Mouse (Mus musculus): ENCODE measurements around the gene Elmo3. TPM values are rescaled to one million over a fixed set of nuclear protein-coding genes. Genes with fewer than 3 reads are reported as not detected.
A peak's percentile ranks its signal among the peaks of the same experiment; 100 is the strongest.

Gene Elmo3
- polyA plus RNA-seq, 1 experiment: 49.6 TPM

DNA sequence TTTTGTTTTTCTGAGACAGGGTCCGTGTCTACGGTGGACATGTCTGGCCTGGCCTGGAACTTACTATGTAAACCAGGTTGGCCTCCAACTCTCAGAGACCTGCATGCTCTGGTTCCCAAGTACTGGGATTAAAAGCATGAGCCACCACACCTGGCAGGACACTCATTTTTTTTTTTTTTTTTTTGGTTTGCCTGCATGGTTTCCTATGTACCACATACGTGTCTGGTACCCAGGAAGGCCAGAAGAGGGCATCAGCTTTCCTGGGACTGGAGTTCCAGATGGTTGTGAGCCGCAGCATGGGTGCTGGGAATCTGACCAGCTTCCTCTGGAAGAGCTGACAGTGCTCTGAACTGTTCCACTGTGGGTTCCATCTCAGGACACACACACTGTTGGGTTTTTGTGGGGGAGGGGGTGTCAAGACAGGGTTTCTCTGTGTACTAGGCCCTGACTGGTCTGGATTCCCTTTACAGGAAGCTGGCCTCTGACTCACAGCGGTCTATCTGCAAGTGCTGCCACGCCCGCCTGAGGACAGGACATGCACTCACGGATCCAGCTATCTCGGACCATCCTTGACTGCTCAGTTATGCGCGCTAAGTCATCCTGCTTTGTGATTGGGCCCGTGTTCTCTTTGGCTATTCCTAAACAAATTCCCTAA, 43.9 kb upstream of the Elmo3 start:
- H3K27ac ChIP-seq (ENCODE audit: insufficient read depth, low read depth, low read length): no peak overlapping the region
- no peaks in the 10 kb centered on the region for H3K27me3 ChIP-seq (replicated peaks; ENCODE audit: control insufficient read depth, insufficient read depth, low read length)
- H3K36me3 ChIP-seq (ENCODE audit: control insufficient read depth, insufficient read depth, low read length): no peaks in the 10 kb centered on the region
- DNase-seq: no peak
- H3K4me1 ChIP-seq (ENCODE audit: control insufficient read depth, insufficient read depth, low read length): peaks cover 3% of the 10 kb centered on the region; the same call in 1 of the 2 replicates
- 93% methylated on average over 12 of the region's 12 CpGs for WGBS
- no peak overlapping the region for H3K4me3 ChIP-seq (ENCODE audit: insufficient read depth, low read depth, low read length)
- TF ChIP-seq CTCF (conservative IDR thresholded peaks at IDR 0.05; ENCODE audit: insufficient read depth, insufficient read length, low read depth, low read length) (no peak), POLR2A (IDR thresholded peaks at IDR 0.05; ENCODE audit: low read depth, low read length) (no peak)

DNA sequence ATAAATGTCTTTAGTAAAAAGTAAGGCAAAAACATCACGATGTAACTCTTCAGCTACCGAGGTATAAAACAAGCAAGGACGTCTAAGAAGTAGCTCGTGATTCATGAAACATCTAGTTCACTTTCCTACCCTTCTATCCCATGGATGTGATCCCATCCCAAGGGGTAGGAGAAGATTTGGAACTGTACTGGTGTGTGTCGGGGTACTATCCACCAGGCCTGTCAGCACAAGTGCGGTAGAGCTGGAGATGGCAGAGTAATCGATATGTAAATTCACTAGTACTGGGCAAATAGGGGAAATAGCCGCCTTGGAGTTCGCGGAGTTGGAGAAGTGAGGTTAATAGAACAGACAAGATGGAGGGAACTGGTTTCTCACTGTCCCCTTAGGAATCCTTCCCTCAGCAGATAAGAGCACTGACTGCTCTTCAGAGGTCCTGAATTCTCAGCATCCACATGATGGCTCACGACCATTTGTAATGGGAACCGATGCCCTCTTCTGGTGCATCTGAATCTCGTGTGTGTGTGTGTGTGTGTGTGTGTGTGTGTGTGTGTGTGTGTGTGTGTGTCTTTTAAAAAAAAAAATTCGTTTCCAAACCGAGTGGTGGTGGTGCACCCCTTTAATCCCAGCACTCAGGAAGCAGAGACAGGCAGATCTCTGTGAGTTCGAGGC, 42.0 kb upstream of the Elmo3 start:
- Histone ChIP-seq H3K36me3 (ENCODE audit: control insufficient read depth, insufficient read depth, low read length) (peaks cover 1% of the 10 kb centered on the region), H3K4me1 (ENCODE audit: control insufficient read depth, insufficient read depth, low read length) (peaks cover 3% of the 10 kb centered on the region; the same call in 1 of the 2 replicates), H3K4me3 (ENCODE audit: insufficient read depth, low read depth, low read length) (no peak overlapping the region), H3K27me3 (replicated peaks; ENCODE audit: control insufficient read depth, insufficient read depth, low read length) (no peaks in the 10 kb centered on the region), H3K27ac (ENCODE audit: insufficient read depth, low read depth, low read length) (no peak overlapping the region)
- 50% methylated on average over 16 of the region's 16 CpGs for WGBS
- TF ChIP-seq POLR2A (IDR thresholded peaks at IDR 0.05; ENCODE audit: low read depth, low read length) (no peak), CTCF (conservative IDR thresholded peaks at IDR 0.05; ENCODE audit: insufficient read depth, insufficient read length, low read depth, low read length) (no peak)
- no peak for DNase-seq

DNA sequence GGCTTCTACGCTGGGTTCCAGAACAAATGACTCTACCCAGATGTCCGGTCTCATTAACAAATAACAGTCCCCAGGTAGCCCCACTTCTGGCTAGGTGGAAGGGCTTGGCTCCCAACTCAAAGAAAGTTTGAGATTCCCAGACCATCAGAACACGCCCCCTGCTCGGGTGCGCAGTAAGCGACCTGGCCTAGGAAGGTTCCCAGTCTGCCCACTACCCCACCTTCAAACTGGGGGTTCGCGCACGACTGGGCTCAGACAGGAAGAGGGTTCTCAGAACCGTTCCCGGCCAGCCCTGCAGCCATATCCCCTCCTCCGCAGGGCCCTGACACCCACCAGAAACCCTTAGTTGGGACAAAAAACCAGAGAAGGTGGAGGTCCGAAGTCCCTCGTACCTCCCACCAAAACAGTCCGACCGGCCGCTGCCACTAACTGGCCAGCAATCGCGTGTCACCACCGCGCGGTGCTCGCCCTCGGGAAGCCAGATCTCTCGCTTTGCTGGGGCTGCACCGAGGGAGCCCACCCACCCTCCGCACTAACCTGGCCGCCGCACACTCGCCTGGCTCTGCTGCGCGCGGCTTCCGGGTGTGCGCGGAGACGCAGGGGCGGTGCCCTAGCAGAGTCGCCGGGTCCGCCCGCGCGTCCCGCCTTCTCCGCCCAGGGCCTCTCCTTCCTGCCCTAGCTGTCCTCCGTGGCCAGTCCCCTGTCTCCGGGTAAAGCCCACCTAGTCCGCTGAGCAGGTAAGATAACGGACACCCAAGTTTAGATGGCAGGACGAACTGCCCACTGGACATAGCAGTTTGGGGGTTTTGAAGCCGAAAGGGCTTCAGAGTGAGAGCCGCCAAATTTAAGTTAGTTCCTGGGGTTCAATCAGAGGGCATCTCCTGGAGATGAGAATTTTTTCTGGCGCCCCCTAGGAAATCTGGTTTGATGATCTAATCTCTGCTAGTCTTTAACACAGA, 41.1 kb upstream of the Elmo3 start, which contains the start of the genes Tradd and Fbxl8:
Gene Tradd (minus strand): TSS at position 586 of the 959 bp plus-strand sequence.
Gene Fbxl8 (plus strand): TSS at position 625 of the 959 bp plus-strand sequence.
- Histone ChIP-seq H3K4me3 (ENCODE audit: insufficient read depth, low read depth, low read length) (peak within 1 kb of the TSS; percentile 99), H3K27ac (ENCODE audit: insufficient read depth, low read depth, low read length) (peak within 1 kb of the TSS; percentile 26; the same call in 1 of the 2 replicates), H3K4me1 (ENCODE audit: control insufficient read depth, insufficient read depth, low read length) (peaks cover 5% of the 10 kb centered on the region; the same call in 1 of the 2 replicates), H3K36me3 (ENCODE audit: control insufficient read depth, insufficient read depth, low read length) (peaks cover 1% of the 10 kb centered on the region), H3K27me3 (replicated peaks; ENCODE audit: control insufficient read depth, insufficient read depth, low read length) (no peaks in the 10 kb centered on the region)
- 1% methylated on average over 54 of the region's 54 CpGs for whole genome bisulfite sequencing
- DNase-seq: peak; percentile 84
- TF ChIP-seq POLR2A (IDR thresholded peaks at IDR 0.05; ENCODE audit: low read depth, low read length) (peak; percentile 54), CTCF (conservative IDR thresholded peaks at IDR 0.05; ENCODE audit: insufficient read depth, insufficient read length, low read depth, low read length) (no peak)

DNA sequence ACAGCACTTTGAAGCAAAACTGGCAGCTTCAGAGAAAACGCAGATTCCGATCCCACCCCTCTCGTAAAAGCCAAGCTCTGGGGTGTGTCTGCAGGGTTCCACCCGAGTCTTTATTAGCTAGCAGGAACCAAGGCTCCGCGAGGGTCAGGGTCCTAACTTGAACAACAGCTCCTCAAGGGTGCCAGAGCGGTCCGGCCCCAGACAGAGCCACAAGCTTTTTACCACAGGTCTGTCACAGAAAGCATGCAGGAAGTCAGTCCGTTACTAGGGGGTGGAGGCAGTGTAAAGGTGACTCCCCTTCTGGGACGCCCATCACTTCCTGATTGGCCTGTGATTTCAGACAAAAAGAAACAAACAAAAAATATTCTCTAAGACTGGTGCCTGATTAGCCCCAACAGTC, 40.3 kb upstream of the Elmo3 start:
- Histone ChIP-seq H3K27me3 (replicated peaks; ENCODE audit: control insufficient read depth, insufficient read depth, low read length) (no peaks in the 10 kb centered on the region), H3K4me3 (ENCODE audit: insufficient read depth, low read depth, low read length) (peak overlapping the region; percentile 99), H3K36me3 (ENCODE audit: control insufficient read depth, insufficient read depth, low read length) (peaks cover 1% of the 10 kb centered on the region), H3K4me1 (ENCODE audit: control insufficient read depth, insufficient read depth, low read length) (peaks cover 3% of the 10 kb centered on the region; the same call in 1 of the 2 replicates), H3K27ac (ENCODE audit: insufficient read depth, low read depth, low read length) (0 out of 2 replicates have a peak overlapping the region, but pooled peaks have one; percentile 26)
- WGBS: 7% methylated on average over 10 of the region's 10 CpGs
- DNase-seq: peak; percentile 60
- TF ChIP-seq CTCF (conservative IDR thresholded peaks at IDR 0.05; ENCODE audit: insufficient read depth, insufficient read length, low read depth, low read length): no peak
- TF ChIP-seq POLR2A (IDR thresholded peaks at IDR 0.05; ENCODE audit: low read depth, low read length): no peak

DNA sequence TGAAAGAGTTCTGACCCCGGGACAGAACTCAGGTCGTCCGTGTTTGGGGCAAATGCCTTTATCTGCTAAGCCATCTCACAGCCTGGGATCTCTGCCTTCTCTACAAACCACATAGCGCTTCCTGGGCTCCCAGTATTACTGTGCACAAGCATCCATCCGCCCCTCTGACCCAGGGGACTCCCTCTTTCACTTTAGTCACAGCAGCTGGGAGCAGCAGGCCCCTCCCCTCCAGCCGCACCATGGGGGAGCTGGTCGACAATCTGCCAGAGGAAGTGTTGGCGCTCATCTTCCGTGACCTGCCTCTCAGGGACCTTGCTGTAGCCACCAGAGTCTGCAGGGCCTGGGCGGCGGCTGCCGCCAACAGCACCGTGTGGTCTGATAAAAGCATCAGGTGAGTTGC, 38.6 kb upstream of the Elmo3 start:
- peaks cover 1% of the 10 kb centered on the region for H3K36me3 ChIP-seq (ENCODE audit: control insufficient read depth, insufficient read depth, low read length)
- no peak overlapping the region for H3K27ac ChIP-seq (ENCODE audit: insufficient read depth, low read depth, low read length)
- H3K27me3 ChIP-seq (replicated peaks; ENCODE audit: control insufficient read depth, insufficient read depth, low read length): no peaks in the 10 kb centered on the region
- DNase-seq: no peak
- peaks cover 3% of the 10 kb centered on the region; the same call in 1 of the 2 replicates for H3K4me1 ChIP-seq (ENCODE audit: control insufficient read depth, insufficient read depth, low read length)
- 81% methylated on average over 13 of the region's 13 CpGs for WGBS
- TF ChIP-seq CTCF (conservative IDR thresholded peaks at IDR 0.05; ENCODE audit: insufficient read depth, insufficient read length, low read depth, low read length): no peak
- no peak for TF ChIP-seq POLR2A (IDR thresholded peaks at IDR 0.05; ENCODE audit: low read depth, low read length)
- H3K4me3 ChIP-seq (ENCODE audit: insufficient read depth, low read depth, low read length): no peak overlapping the region

DNA sequence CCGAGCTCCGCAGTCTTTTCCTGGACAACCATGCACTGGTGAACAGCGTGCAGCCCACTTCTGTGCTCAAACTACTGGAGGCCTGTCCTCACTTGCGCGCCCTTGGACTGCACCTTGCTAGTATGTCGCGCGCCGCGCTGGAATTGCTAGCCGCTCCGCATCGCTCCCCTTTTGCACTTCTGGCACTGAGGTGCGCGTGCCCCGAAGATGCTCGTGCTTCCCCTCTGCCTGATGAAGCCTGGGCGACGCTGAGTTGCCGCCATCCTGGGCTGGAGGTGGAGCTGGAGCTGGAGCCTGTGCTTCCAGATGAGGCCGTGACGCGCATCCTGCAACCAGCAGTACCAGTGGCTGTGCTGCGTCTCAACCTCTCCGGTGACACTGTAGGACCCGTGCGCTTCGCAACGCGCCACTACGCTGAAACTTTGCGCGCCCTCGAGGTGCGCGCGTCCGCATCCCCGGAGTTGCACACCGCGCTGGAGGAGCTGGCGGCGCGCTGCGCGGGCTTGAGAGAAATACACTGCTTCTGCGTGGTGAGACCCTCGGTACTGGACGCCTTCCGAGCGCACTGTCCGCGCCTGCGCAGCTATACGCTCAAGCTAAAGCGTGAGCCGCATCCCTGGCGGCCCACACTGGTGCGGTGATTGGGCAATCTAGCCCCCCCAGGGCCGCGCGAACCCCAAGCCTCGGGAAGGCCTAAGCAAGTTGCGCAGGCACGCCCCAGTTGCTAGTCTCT, 36.9 kb upstream of the Elmo3 start:
- Histone ChIP-seq H3K4me1 (ENCODE audit: control insufficient read depth, insufficient read depth, low read length) (peaks cover 3% of the 10 kb centered on the region; the same call in 1 of the 2 replicates), H3K27ac (ENCODE audit: insufficient read depth, low read depth, low read length) (no peak overlapping the region), H3K36me3 (ENCODE audit: control insufficient read depth, insufficient read depth, low read length) (peaks cover 1% of the 10 kb centered on the region), H3K4me3 (ENCODE audit: insufficient read depth, low read depth, low read length) (peak overlapping the region; percentile 56), H3K27me3 (replicated peaks; ENCODE audit: control insufficient read depth, insufficient read depth, low read length) (no peaks in the 10 kb centered on the region)
- no peak for TF ChIP-seq CTCF (conservative IDR thresholded peaks at IDR 0.05; ENCODE audit: insufficient read depth, insufficient read length, low read depth, low read length)
- TF ChIP-seq POLR2A (IDR thresholded peaks at IDR 0.05; ENCODE audit: low read depth, low read length): no peak
- 38% methylated on average over 65 of the region's 65 CpGs for WGBS
- no peak for DNase-seq

Data from kidney, adult 2 months (tissue).